Mouse (Mus musculus) kidney, postnatal 14 days (tissue): ENCODE results near the gene Xpnpep1.

Source experiments
- DNase-seq: peaks from one replicate; pipeline ENCODE4 v3.0.0; 2022; ENCODE audit warnings: mixed read lengths

The Xpnpep1 gene

GRCm38 (mm10) chr19:53029686-53030085 lies 10.3 kb downstream of the Xpnpep1 start:
- DNase-seq: no peak

DNA sequence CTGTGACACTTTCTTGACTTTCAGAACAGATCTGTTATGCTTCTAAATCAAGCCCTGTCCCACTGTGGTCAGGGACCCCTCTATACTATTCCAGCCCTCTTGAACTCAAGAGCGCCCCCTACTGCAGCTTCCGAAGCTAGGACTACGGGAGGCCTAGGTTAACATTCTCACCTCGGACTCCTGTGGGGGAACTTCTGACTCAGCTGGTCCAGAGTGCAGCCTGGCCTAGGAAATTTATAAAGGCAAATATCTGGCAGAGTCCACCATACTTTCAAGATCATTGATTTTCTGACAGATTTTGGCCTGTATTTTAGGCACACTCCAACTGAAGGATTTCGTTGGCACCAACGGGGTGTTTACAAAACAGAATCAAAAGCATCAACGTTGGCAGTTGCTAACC lies 11.0 kb downstream of the Xpnpep1 start:
- DNase-seq: no peak

- peak; percentile 75 for DNase-seq
These were observed 11.8 kb downstream of the Xpnpep1 start for GRCm38 (mm10) chr19:53028216-53028615.

DNA sequence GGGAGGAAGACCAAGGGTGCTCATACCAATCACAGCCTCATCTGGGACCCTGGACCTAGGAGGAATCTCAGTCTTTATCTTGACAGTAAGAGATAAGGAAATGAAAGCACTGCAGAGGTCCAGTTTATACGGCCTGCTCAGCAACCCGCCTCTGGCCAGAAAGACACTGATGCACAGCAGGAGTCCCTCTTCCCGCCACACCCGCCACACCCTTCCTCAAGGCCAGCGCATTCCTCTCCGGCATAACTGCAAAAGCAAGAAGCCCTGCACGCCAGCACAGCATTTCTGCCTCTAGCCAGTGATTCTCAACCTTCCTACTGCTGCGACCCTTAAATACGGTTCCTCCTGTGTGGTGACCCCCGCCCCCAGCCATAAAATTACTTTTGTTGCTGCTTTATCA lies 16.8 kb downstream of the Xpnpep1 start:
- DNase-seq: no peak

DNA sequence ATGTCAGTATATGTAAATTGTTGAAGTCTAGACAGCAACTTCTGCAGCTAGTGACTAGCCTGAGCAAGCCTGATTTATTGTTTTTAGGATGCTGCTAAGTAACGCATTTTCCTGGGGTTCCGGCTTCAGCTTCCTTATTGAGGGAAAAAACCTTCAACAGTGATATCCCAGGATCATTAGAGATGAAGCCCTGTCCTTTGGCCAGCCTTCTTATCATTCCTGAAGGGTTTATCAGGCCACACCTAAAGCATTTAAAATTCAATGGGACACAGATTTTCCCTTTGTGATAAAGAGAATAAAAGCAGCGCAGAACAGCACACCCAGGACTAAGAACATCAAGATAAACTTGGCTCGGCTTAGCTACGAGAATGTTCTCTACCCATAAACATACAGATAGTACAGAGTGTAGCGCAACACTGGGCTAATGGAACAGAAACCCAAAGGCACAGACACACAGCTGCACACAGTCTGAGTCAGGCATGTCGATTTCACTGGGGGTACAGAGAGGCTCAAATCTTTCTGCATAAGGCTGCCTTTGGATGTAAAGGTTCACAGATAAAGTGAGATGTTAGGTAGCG lies 17.9 kb downstream of the Xpnpep1 start:
- DNase-seq: no peak

- DNase-seq: no peak
These were observed 18.5 kb downstream of the Xpnpep1 start for GRCm38 (mm10) chr19:53021537-53021936.

GRCm38 (mm10) chr19:53019716-53020463 lies 20.1 kb downstream of the Xpnpep1 start:
- no peak for DNase-seq

DNA sequence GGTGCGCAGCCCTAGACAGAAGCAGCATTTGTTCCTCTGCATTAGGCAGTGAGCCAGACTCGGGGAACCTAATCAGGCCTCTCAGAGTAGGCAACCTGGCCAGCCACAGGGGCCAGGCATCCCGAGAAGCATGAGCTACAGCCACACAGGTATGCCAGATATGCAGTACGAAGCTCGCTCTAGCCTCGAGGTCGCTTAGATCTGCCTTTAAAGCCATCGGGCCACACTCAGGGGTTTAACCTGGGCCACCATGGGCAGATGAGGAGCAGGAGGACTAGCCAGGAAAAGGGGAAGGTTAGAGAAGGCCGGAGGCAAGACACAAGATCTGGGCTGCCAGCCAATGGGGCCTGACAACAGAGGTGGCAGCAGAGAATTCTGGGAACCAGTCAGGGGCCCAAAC lies 22.1 kb downstream of the Xpnpep1 start:
- DNase-seq: peak; percentile 53

DNA sequence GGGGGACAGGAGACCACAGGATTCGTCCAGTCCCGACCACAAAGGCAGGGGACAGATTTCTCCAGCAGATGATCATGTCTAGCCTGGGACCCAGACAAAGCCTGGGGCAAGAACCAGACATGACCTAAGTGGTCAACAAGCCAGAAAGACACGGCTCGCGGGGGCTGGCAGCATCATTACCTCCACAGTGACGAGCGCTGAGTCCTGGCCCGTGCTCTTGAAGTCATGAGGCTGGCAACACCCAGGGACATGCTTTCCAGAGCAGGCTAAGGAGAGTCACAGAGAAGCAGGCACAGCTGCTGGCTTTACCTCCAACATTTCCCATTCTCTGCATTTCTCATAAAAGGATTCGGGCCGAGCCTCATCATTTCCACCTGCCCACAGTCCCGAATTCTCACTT lies 22.8 kb downstream of the Xpnpep1 start:
- no peak for DNase-seq

DNA sequence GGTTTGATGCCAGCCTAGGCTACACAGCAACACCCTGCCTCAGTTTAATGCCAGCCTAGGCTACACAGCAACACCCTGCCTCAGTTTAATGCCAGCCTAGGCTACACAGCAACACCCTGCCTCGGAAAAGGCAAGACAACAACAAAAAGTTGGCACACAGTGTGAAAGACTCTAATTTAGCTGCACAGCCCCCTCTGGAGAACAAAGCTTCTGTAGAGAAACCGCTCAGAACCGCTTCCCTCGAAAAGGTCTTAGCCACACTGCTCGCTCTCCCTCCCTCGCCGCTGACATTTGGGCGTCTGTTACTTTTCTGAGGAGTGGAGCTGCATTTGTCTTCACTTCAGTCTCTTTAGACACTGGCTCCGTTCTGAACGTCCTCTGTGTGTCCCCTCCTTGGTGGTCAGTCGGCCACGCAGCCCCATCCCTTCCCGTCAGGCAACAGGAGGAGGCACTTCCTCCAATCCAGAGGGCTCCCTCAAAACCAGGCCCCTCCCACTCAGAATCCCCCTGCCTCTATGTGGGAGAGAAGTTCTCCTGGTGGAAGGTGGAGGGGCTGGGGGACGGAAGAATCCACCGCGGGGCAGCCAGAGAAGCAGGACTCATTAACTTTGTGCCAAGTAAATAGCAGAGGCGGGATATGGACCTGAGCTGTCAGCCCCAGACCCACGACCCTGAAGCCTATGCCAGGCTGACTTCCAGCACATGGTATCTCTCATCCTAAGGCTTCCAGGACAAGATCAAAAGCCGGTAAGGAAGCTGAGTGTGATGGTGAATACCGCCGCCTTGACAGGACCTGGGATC lies 24.9 kb downstream of the Xpnpep1 start:
- no peak for DNase-seq

DNA sequence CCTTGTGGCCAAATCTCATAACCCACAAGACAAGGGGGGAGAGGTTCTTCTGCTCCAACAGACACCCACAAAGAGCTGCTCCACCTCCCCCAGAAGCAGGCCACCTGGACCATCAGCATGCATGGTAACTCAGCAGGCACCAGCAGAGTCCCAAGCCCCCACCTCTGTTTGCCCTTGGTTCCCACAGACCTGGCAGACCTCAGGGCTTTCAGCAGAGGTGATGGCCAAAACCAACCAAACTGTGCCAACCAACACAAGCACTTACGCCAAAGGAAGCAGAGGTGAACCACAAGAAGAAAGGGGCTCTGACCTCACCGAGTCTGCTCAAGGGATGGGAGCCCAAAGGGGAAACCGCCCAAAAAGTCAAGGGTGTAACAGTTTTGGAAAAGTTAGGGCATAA lies 26.3 kb downstream of the Xpnpep1 start:
- no peak for DNase-seq

- DNase-seq: no peak
These were observed 26.7 kb downstream of the Xpnpep1 start for GRCm38 (mm10) chr19:53013341-53013740.

DNA sequence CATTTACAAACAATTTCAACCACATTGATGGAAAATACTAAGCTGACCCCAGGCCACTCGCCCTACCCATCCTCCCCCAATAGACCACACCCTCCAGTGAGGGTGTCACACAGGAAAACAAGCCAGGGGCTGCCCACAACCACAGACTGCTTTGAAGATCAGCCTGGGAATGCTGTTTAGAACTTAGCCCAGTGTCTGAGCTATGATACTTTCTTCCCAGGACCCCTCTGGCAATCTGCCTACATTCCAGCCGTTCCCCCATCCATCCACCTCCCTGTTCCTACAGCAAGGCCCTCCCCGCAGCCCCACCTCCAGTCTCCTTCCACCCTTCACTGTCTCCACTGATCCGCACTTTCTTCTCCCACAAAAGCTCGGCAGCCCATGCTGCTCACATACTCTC lies 29.1 kb downstream of the Xpnpep1 start:
- no peak for DNase-seq

GRCm38 (mm10) chr19:53008921-53009320 lies 31.1 kb downstream of the Xpnpep1 start:
- DNase-seq: no peak

DNA sequence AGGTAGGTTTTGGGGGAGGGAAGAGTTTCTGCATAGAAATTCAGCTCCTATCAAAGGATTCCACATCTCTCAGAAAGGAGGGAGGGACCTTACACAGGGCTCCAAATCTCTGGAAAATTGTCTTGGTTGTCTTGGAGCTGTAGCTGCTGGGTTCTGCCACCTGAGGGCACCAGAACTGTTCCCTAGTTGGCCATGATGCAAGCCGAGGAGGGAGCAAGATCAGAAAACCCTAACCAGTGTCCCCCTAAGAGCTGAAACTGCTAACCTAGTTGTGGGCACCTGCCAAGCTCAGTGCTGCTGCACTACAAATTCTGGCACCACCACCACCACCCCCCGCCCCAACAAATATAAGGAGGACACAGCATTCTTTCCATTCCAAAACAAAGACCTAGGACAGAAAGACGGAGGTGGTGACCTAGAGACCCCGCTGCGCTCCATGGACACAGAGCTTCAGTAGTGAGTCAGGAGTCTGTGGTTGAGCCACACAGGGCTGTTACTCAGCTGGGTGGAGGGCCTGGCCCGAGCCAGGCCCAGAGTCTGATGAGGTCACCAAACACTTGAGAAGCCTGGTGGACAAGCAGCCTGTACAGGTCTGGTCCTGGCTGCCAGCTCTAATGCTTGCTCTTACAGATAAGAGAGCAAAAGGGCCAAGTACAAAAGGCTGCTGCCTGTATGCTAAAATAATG lies 31.9 kb downstream of the Xpnpep1 start:
- DNase-seq: peak; percentile 76

GRCm38 (mm10) chr19:53005978-53006377 lies 34.0 kb downstream of the Xpnpep1 start:
- no peak for DNase-seq

GRCm38 (mm10) chr19:53003554-53004365 lies 36.3 kb downstream of the Xpnpep1 start:
- no peak for DNase-seq

GRCm38 (mm10) chr19:53002166-53003095 lies 37.6 kb downstream of the Xpnpep1 start:
- DNase-seq: no peak

- peak; percentile 49 for DNase-seq
These were observed 47.1 kb downstream of the Xpnpep1 start for GRCm38 (mm10) chr19:52992880-52993440.

GRCm38 (mm10) chr19:52991924-52992323 lies 48.1 kb downstream of the Xpnpep1 start:
- no peak for DNase-seq
